Comparison of ENCODE assay signal across 12 mouse cellular contexts in the genomic region with DNA sequence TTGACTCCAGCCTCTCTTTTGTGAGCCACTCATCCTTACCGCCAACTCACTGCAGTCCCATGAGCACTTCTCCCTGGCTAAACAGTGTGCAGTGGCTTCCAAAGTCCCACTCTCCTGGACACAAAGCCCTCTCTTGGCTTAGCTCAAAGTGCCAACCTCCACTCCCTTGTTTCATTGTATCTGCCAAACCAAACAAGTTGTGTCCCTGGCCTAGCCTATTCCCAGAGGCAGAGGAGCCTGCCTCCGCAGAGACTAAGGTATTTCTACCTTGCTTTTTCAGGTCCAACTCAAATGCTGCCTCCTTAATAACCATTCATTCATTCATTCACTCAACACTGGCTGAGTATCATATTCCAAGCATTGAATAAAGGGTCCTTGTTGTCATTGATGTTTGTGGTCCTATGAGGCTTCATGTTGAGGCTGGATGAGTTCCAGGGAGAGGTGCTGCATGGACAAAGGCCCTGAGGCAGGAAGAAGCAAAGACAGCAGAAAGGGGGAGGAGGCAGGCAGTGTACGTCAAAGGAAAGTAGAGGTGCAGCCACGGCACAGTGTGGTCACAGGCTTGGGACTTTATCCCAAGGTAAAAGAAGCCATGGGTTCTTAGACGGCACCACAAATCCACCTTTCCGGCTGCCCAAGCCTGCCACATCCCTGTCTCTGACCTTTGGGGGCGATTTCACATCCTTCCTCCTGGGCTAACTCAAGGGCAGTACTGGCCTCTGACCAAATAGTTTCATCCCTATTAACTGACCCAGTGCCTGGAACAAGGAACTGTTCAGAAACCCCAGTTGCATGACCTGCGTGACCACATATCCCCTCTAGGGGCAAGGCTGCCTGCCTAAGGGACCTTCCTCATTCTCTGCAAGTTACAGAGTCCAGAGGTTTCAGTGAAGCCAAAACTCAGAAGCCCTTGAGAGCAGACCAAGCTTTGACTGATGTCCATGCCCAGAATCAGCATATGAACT.
A peak's percentile ranks its signal among the peaks of the same experiment; 100 is the strongest.
DNase-seq lines count a peak whose midpoint lies in the region; ATAC-seq and TF ChIP-seq lines count a peak whose summit lies in the region.
"Had no signal": no experiment of that assay in that cellular context is flagged by ENCODE, and none has a peak within 500 bp of the region (broad histone marks: within the 10 kb centered on the region; RNA-seq: fewer than 3 reads in every experiment).

No protein-coding gene starts in this region.

- TF ChIP-seq EP300 in stomach, postnatal 0 days (optimal IDR thresholded peaks at IDR 0.05) = no peak

- no peaks in the 10 kb centered on the region for H3K9me3 ChIP-seq in forebrain, postnatal 0 days (ENCODE audit: low read length)
- no peaks in the 10 kb centered on the region for H3K9me3 ChIP-seq in forebrain, embryonic 13.5 days (replicated peaks)
- H3K9me3 ChIP-seq in stomach, postnatal 0 days (ENCODE audit: control insufficient read depth, low read length) = no peaks in the 10 kb centered on the region
- H3K9me3 ChIP-seq: embryonic facial prominence, embryonic 15.5 days; hindbrain, embryonic 12.5 days had no signal

- H3K4me1 ChIP-seq in forebrain, postnatal 0 days (ENCODE audit: insufficient read depth) = 0 out of 2 replicates have a peak, but pooled peaks cover 7% of the 10 kb centered on the region
- H3K4me1 ChIP-seq in forebrain, embryonic 13.5 days = peaks cover 74% of the 10 kb centered on the region
- H3K4me1 ChIP-seq in stomach, postnatal 0 days (replicated peaks; ENCODE audit: control insufficient read depth, insufficient read depth) = no peaks in the 10 kb centered on the region

- no peaks in the 10 kb centered on the region for H3K36me3 ChIP-seq in forebrain, postnatal 0 days (ENCODE audit: insufficient read depth)
- no peaks in the 10 kb centered on the region for H3K36me3 ChIP-seq in forebrain, embryonic 13.5 days (ENCODE audit: poor library complexity, severe bottlenecking)
- H3K36me3 ChIP-seq in stomach, postnatal 0 days (ENCODE audit: control insufficient read depth, insufficient read depth, low read length) = no peaks in the 10 kb centered on the region
- H3K36me3 ChIP-seq: embryonic facial prominence, embryonic 15.5 days; hindbrain, embryonic 12.5 days had no signal

- H3K4me2 ChIP-seq in forebrain, postnatal 0 days (ENCODE audit: low read depth) = no peak overlapping the region
- H3K4me2 ChIP-seq in forebrain, embryonic 13.5 days = no peak overlapping the region
- no peak overlapping the region for H3K4me2 ChIP-seq in stomach, postnatal 0 days (replicated peaks; ENCODE audit: low read depth)
- H3K4me2 ChIP-seq: embryonic facial prominence, embryonic 15.5 days; hindbrain, embryonic 12.5 days had no signal

- no peaks in the 10 kb centered on the region for H3K27me3 ChIP-seq in forebrain, postnatal 0 days (ENCODE audit: insufficient read depth, low read length)
- H3K27me3 ChIP-seq in forebrain, embryonic 13.5 days = peaks cover 28% of the 10 kb centered on the region
- no peaks in the 10 kb centered on the region for H3K27me3 ChIP-seq in stomach, postnatal 0 days (ENCODE audit: control insufficient read depth, insufficient read depth, low read length)
- H3K27me3 ChIP-seq: embryonic facial prominence, embryonic 15.5 days; Patski had no signal

- no peak overlapping the region for H3K4me3 ChIP-seq in forebrain, postnatal 0 days (ENCODE audit: low read depth, low read length)
- no peak overlapping the region for H3K4me3 ChIP-seq in forebrain, embryonic 13.5 days
- no peak overlapping the region for H3K4me3 ChIP-seq in layer of hippocampus, adult 2 months
- no peak overlapping the region for H3K4me3 ChIP-seq in stomach, postnatal 0 days (ENCODE audit: low read depth, low read length)
- H3K4me3 ChIP-seq: embryonic facial prominence, embryonic 15.5 days; hindbrain, embryonic 12.5 days had no signal

- H3K9ac ChIP-seq in forebrain, postnatal 0 days = no peak overlapping the region
- no peak overlapping the region for H3K9ac ChIP-seq in forebrain, embryonic 13.5 days
- no peak overlapping the region for H3K9ac ChIP-seq in stomach, postnatal 0 days (ENCODE audit: low read length)
- H3K9ac ChIP-seq: embryonic facial prominence, embryonic 15.5 days; hindbrain, embryonic 12.5 days had no signal

- no peak for ATAC-seq in forebrain, postnatal 0 days
- no peak for ATAC-seq in forebrain, embryonic 13.5 days
- no peak for ATAC-seq in stomach, postnatal 0 days (ENCODE audit: low FRiP score, low TSS enrichment)
- ATAC-seq: Patski had no signal

- WGBS in forebrain, postnatal 0 days = 66% methylated on average over 8 of the region's 8 CpGs
- 61% methylated on average over 8 of the region's 8 CpGs for WGBS in forebrain, embryonic 13.5 days
- WGBS in stomach, postnatal 0 days = 83% methylated on average over 8 of the region's 8 CpGs

- no peak for DNase-seq in forebrain, postnatal 0 days
- peak in 1 of 2 experiments; percentile 8 for DNase-seq in layer of hippocampus, adult 2 months (ENCODE audit: low spot score in 2 of 2)
- DNase-seq in layer of hippocampus, postnatal 36 days = no peak
- DNase-seq in right cerebral cortex, postnatal 4 days = peak; percentile 2
- no peak for DNase-seq in right cerebral cortex, adult 18-20 months
- DNase-seq in stomach, postnatal 0 days (ENCODE audit: low spot score) = no peak
- no peak for DNase-seq in frontal cortex, postnatal 36 days (ENCODE audit: low spot score in 2 of 2)
- DNase-seq: retina, postnatal 1 day had no signal

- peak; percentile 18; the same call in 1 of the 2 replicates for TF ChIP-seq CTCF in forebrain, postnatal 0 days (IDR thresholded peaks at IDR 0.05; ENCODE audit: low read depth)
- TF ChIP-seq CTCF in layer of hippocampus, adult 2 months (conservative IDR thresholded peaks at IDR 0.05) = no peak
- peak; percentile 17; the same call in 1 of the 2 replicates for TF ChIP-seq CTCF in stomach, postnatal 0 days (IDR thresholded peaks at IDR 0.05; ENCODE audit: low read depth)

- H3K27ac ChIP-seq in forebrain, postnatal 0 days (ENCODE audit: low read depth, low read length) = no peak overlapping the region
- no peak overlapping the region for H3K27ac ChIP-seq in forebrain, embryonic 13.5 days
- peak overlapping the region; percentile 2; the same call in 1 of the 2 replicates for H3K27ac ChIP-seq in layer of hippocampus, adult 2 months
- H3K27ac ChIP-seq in stomach, postnatal 0 days (replicated peaks) = no peak overlapping the region
- H3K27ac ChIP-seq: embryonic facial prominence, embryonic 15.5 days; hindbrain, embryonic 12.5 days had no signal
